Mouse (Mus musculus): ENCODE results near the gene Bcl11b. TPM values are rescaled to one million over a fixed set of nuclear protein-coding genes. Genes with fewer than 3 reads are reported as not detected.

The Bcl11b gene
- polyA plus RNA-seq, 1 experiment from 2014 or later, result 14.1 TPM

GRCm38 (mm10) chr12:107978063-107978462, 25.3 kb downstream of the Bcl11b start:
- ATAC-seq (ENCODE audit: low FRiP score, low read depth), result no peak
- H3K27ac ChIP-seq, result peak overlapping the region; percentile 39; the same call in 1 of the 2 replicates
- no peak overlapping the region for H3K9ac ChIP-seq
- H3K9me3 ChIP-seq, result no peaks in the 10 kb centered on the region
- peaks cover 96% of the 10 kb centered on the region for H3K4me1 ChIP-seq
- WGBS, result 14% methylated on average over 14 of the region's 14 CpGs
- peak overlapping the region; percentile 58 for H3K4me2 ChIP-seq (replicated peaks)
- peak overlapping the region; percentile 3; the same call in 1 of the 2 replicates for H3K4me3 ChIP-seq
- no peaks in the 10 kb centered on the region for H3K36me3 ChIP-seq
- no peaks in the 10 kb centered on the region for H3K27me3 ChIP-seq

DNA sequence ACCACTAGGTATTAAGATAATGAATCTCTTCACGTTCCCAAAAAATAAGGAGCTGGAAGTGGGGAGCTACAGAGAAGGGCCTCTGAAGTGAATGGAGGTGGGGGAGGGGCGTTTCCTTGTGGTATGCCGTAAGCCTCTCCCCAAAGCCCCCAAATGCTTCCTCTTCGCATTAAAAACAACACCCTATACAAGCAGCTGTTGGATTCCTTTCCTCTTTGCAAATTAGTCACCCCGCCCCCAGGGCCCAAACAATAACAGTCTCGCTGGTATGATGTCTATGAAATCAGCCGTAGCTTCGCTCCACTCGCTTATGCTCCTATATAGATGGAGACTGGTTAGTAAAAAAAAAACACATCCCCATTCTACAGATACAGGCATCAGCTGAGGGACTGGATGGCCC, 25.9 kb downstream of the Bcl11b start:
- no peaks in the 10 kb centered on the region for H3K36me3 ChIP-seq
- WGBS, result 11% methylated on average over 9 of the region's 9 CpGs
- H3K9me3 ChIP-seq, result no peaks in the 10 kb centered on the region
- peak overlapping the region; percentile 39; the same call in 1 of the 2 replicates for H3K27ac ChIP-seq
- H3K4me2 ChIP-seq (replicated peaks), result peak overlapping the region; percentile 58
- peak overlapping the region; percentile 3; the same call in 1 of the 2 replicates for H3K4me3 ChIP-seq
- peaks cover 98% of the 10 kb centered on the region for H3K4me1 ChIP-seq
- ATAC-seq (ENCODE audit: low FRiP score, low read depth), result no peak
- H3K27me3 ChIP-seq, result no peaks in the 10 kb centered on the region
- 0 out of 2 replicates have a peak overlapping the region, but pooled peaks have one; percentile 4 for H3K9ac ChIP-seq

- H3K4me1 ChIP-seq, result peaks cover 98% of the 10 kb centered on the region
- H3K27ac ChIP-seq, result 0 out of 2 replicates have a peak overlapping the region, but pooled peaks have one; percentile 33
- peak overlapping the region; percentile 58 for H3K4me2 ChIP-seq (replicated peaks)
- peak overlapping the region; percentile 24; the same call in 1 of the 2 replicates for H3K4me3 ChIP-seq
- no peaks in the 10 kb centered on the region for H3K27me3 ChIP-seq
- 20% methylated on average over 8 of the region's 8 CpGs for WGBS
- H3K9ac ChIP-seq, result 0 out of 2 replicates have a peak overlapping the region, but pooled peaks have one; percentile 4
- ATAC-seq (ENCODE audit: low FRiP score, low read depth), result no peak
- no peaks in the 10 kb centered on the region for H3K36me3 ChIP-seq
- H3K9me3 ChIP-seq, result no peaks in the 10 kb centered on the region
These were observed 26.3 kb downstream of the Bcl11b start for GRCm38 (mm10) chr12:107977086-107977485.

DNA sequence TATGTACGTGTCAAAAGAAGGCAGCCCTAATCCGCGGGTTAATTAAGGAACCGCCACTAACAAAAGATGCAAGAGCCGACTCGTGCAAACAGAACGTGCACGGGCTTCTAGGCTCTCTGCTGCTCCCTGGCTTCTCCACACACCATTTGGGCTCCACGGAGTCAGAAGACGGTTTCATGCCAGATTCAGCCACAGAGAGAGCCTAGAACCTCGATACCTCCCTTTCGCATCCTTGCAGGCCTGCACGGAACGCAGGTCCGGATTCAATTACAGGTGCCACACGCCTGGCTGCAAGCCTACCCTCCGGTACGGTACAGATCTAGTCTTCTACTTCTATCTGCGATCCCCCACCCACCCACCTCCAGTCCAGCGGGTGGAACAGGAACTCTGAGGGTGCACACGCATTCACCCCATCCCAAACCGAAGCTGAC, 26.8 kb downstream of the Bcl11b start:
- ATAC-seq (ENCODE audit: low FRiP score, low read depth), result no peak
- no peaks in the 10 kb centered on the region for H3K9me3 ChIP-seq
- H3K36me3 ChIP-seq, result no peaks in the 10 kb centered on the region
- no peaks in the 10 kb centered on the region for H3K27me3 ChIP-seq
- peak overlapping the region; percentile 24 for H3K4me3 ChIP-seq
- 15% methylated on average over 22 of the region's 22 CpGs for WGBS
- peaks cover 98% of the 10 kb centered on the region for H3K4me1 ChIP-seq
- H3K4me2 ChIP-seq (replicated peaks), result peak overlapping the region; percentile 58
- no peak overlapping the region for H3K27ac ChIP-seq
- peak overlapping the region; percentile 31; the same call in 1 of the 2 replicates for H3K9ac ChIP-seq

DNA sequence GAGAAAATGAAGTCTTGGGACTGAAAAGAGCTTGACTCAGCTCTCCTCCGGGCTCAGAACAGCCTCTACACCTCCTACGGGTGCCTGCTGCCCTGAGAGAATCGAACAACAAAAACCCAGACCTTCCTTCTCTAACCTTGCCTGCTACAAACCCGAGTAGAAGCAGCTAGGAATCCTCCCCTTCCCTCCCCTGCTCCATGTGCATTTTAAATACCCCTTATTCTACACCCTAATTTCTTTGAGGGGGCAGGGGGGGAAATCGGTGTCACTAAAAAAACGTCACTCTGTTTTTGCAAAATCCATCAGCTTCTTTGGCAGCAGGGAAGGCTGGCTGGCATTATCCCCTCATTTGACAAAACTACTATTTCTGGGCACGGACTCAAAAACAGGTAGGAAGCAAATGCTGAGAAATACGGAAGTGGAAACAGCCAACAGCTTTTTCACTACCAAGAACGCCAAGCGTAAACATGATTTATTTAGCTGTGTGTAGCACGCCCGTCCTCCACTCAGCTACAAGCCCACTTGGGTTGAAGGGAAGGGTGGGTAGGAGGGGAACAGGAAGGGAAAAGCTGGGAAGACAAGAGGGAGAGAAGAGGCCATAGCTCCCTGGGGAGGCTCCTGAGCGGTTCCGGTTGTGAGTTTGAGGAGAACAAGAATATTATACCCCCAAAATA, 27.4 kb downstream of the Bcl11b start:
- Histone ChIP-seq H3K27me3 (no peaks in the 10 kb centered on the region), H3K36me3 (no peaks in the 10 kb centered on the region), H3K9ac (peak overlapping the region; percentile 31; the same call in 1 of the 2 replicates), H3K9me3 (no peaks in the 10 kb centered on the region), H3K4me3 (peak overlapping the region; percentile 24), H3K27ac (no peak overlapping the region), H3K4me2 (replicated peaks) (peak overlapping the region; percentile 58), H3K4me1 (peaks cover 98% of the 10 kb centered on the region)
- ATAC-seq (ENCODE audit: low FRiP score, low read depth), result no peak
- WGBS, result 15% methylated on average over 14 of the region's 14 CpGs

GRCm38 (mm10) chr12:107975479-107975896, 27.9 kb downstream of the Bcl11b start:
- H3K9ac ChIP-seq, result no peak overlapping the region
- no peaks in the 10 kb centered on the region for H3K36me3 ChIP-seq
- no peaks in the 10 kb centered on the region for H3K27me3 ChIP-seq
- ATAC-seq (ENCODE audit: low FRiP score, low read depth), result no peak
- H3K4me1 ChIP-seq, result peaks cover 98% of the 10 kb centered on the region
- no peak overlapping the region for H3K27ac ChIP-seq
- peak overlapping the region; percentile 58 for H3K4me2 ChIP-seq (replicated peaks)
- WGBS, result 65% methylated on average over 10 of the region's 10 CpGs
- no peak overlapping the region for H3K4me3 ChIP-seq
- H3K9me3 ChIP-seq, result no peaks in the 10 kb centered on the region

DNA sequence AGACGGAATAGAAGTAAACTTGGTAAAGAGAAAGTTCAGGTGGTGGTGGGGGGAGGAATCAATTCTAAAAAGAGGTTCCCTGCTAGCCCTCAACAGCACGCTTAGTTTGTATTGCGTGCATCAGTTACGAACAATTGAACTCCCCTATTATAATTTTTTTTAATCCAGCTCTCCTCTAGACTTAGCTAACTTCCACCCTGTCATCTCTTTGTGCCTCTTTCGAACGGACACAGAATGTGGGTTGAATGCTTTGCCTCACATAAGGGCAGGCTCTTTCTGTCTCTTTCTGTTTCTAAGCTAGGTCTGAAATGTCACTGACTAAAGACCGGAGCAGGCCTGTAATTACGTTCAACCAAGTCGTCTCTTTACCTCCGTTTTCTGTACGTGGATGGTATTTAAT, 28.9 kb downstream of the Bcl11b start:
- ATAC-seq (ENCODE audit: low FRiP score, low read depth), result no peak
- H3K27ac ChIP-seq, result no peak overlapping the region
- H3K4me1 ChIP-seq, result peaks cover 95% of the 10 kb centered on the region
- no peaks in the 10 kb centered on the region for H3K9me3 ChIP-seq
- H3K36me3 ChIP-seq, result no peaks in the 10 kb centered on the region
- no peak overlapping the region for H3K9ac ChIP-seq
- 65% methylated on average over 11 of the region's 11 CpGs for WGBS
- no peak overlapping the region for H3K4me2 ChIP-seq (replicated peaks)
- no peaks in the 10 kb centered on the region for H3K27me3 ChIP-seq
- H3K4me3 ChIP-seq, result no peak overlapping the region

- Histone ChIP-seq H3K9me3 (no peaks in the 10 kb centered on the region), H3K4me1 (peaks cover 91% of the 10 kb centered on the region), H3K36me3 (no peaks in the 10 kb centered on the region), H3K27ac (no peak overlapping the region), H3K4me2 (replicated peaks) (no peak overlapping the region), H3K9ac (no peak overlapping the region), H3K27me3 (no peaks in the 10 kb centered on the region), H3K4me3 (no peak overlapping the region)
- WGBS, result 44% methylated on average over 11 of the region's 11 CpGs
- no peak for ATAC-seq (ENCODE audit: low FRiP score, low read depth)
These were observed 29.8 kb downstream of the Bcl11b start for GRCm38 (mm10) chr12:107973556-107974140.

DNA sequence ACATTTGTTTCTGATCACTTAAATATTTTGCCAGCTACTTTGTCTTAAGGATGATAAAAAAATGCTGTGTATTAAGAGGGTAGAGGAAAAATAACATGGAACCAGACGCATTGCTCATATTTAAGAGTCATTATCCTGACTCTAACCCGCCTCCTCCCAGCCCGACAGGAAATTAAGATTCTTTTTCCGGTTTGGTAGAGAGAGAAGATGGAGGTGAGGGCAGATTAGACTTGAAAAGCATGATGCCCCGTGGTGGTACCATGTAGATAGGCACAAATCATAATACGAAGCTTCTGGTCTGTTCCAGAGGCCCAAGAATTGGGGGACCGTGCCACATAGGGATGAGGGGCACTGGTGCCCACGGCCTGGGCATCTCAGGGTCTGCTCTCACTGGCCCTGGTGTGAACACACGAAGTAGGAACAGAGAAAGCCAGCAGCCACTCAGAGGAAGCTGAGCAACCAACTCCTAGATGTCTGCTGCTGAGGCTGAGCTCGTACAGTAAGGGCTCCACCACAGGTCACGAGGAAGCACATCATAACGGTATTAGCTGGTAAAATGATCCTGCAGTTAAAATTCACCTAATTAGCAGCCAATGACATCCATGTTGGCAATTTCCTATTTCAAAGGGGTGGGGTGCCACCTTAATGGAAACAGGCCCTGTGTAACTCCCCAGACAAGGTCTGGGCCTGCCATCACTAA, 32.2 kb downstream of the Bcl11b start:
- no peaks in the 10 kb centered on the region for H3K36me3 ChIP-seq
- no peaks in the 10 kb centered on the region for H3K27me3 ChIP-seq
- no peak overlapping the region for H3K9ac ChIP-seq
- no peak overlapping the region for H3K27ac ChIP-seq
- H3K4me3 ChIP-seq, result no peak overlapping the region
- peaks cover 84% of the 10 kb centered on the region for H3K4me1 ChIP-seq
- WGBS, result 52% methylated on average over 12 of the region's 12 CpGs
- no peak for ATAC-seq (ENCODE audit: low FRiP score, low read depth)
- no peaks in the 10 kb centered on the region for H3K9me3 ChIP-seq
- no peak overlapping the region for H3K4me2 ChIP-seq (replicated peaks)

DNA sequence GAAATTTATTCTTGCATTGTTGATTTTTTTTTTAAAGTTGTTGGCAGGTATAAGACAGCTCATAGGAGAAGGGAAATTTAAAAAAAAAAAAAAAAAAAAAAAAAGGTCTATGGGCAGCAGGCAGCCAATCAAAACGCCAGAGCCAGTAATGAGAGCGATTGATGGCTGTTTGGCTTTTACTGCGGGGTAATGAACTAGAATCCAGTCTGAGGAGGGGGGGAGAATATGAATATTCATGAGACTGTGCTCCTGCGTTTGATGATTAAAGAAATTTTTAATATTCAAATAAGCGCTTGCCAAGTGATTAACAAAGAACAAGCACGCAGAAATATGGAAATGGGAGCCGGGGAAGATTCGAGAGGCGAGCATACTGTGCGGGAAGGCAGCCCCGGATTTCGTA, 32.8 kb downstream of the Bcl11b start:
- H3K36me3 ChIP-seq, result no peaks in the 10 kb centered on the region
- no peak overlapping the region for H3K4me3 ChIP-seq
- H3K4me2 ChIP-seq (replicated peaks), result no peak overlapping the region
- H3K9me3 ChIP-seq, result no peaks in the 10 kb centered on the region
- ATAC-seq (ENCODE audit: low FRiP score, low read depth), result no peak
- H3K27me3 ChIP-seq, result no peaks in the 10 kb centered on the region
- no peak overlapping the region for H3K9ac ChIP-seq
- peaks cover 83% of the 10 kb centered on the region for H3K4me1 ChIP-seq
- 49% methylated on average over 12 of the region's 12 CpGs for WGBS
- H3K27ac ChIP-seq, result no peak overlapping the region

- Histone ChIP-seq H3K9me3 (no peaks in the 10 kb centered on the region), H3K4me2 (replicated peaks) (peak overlapping the region; percentile 30; the same call in 1 of the 2 replicates), H3K4me1 (peaks cover 83% of the 10 kb centered on the region), H3K9ac (no peak overlapping the region), H3K4me3 (no peak overlapping the region), H3K27me3 (no peaks in the 10 kb centered on the region), H3K36me3 (no peaks in the 10 kb centered on the region), H3K27ac (no peak overlapping the region)
- WGBS, result 45% methylated on average over 18 of the region's 18 CpGs
- no peak for ATAC-seq (ENCODE audit: low FRiP score, low read depth)
These were observed 33.5 kb downstream of the Bcl11b start for GRCm38 (mm10) chr12:107969841-107970371.

GRCm38 (mm10) chr12:107969126-107969525, 34.3 kb downstream of the Bcl11b start:
- Histone ChIP-seq H3K9me3 (no peaks in the 10 kb centered on the region), H3K27ac (no peak overlapping the region), H3K4me2 (replicated peaks) (no peak overlapping the region), H3K36me3 (no peaks in the 10 kb centered on the region), H3K4me1 (peaks cover 85% of the 10 kb centered on the region), H3K27me3 (no peaks in the 10 kb centered on the region), H3K4me3 (no peak overlapping the region), H3K9ac (no peak overlapping the region)
- ATAC-seq (ENCODE audit: low FRiP score, low read depth), result no peak
- 81% methylated on average over 8 of the region's 8 CpGs for WGBS

Data from limb, embryonic 13.5 days (tissue).